Mouse (Mus musculus) thymus, adult 2 months (tissue): Measurements from ENCODE around the gene Cstad.

Experiments used
- CTCF ChIP-seq: fragments of 200-500 bp; IDR thresholded peaks from 2 replicates; pipeline ENCODE4 v1.5.1; 2012; ENCODE audit warnings: mild to moderate bottlenecking, control low read depth, low read length, moderate library complexity, borderline replicate concordance; ENCODE audit not compliant: control insufficient read depth, poor library complexity, insufficient read depth; ENCODE audit errors: extremely low read depth
- POLR2A ChIP-seq: fragments of 200-500 bp; IDR thresholded peaks from 2 replicates; pipeline ENCODE4 v1.6.1; 2012; ENCODE audit warnings: mild to moderate bottlenecking, low read length, control low read depth, moderate library complexity; ENCODE audit not compliant: control insufficient read depth, poor library complexity, insufficient read depth; ENCODE audit errors: extremely low read depth

GRCm38 (mm10) chr2:30614151-30614923 is 19.5 kb downstream of the Cstad start:
- TF ChIP-seq CTCF (no peak), POLR2A (no peak)
